Mouse (Mus musculus) spleen, postnatal 0 days (tissue): ENCODE measurements around the gene Clec2e. TPM values are rescaled to one million over a fixed set of nuclear protein-coding genes. Genes with fewer than 3 reads are reported as not detected.

ENCODE experiments used
- polyA plus RNA-seq: library from polyadenylated mRNA; unstranded; fragments of >200 nt; fragmentation: Nextera tagmentation; extraction: Ambion mirVana; gene quantifications from 2 replicates; pipeline ENCODE4 v1.2.1, GENCODE M21; 2015

The Clec2e gene
- not detected in 2 replicates for polyA plus RNA-seq

GRCm38 (mm10) chr6:129100794-129101193 is at the start of gene Clec2e:
Gene Clec2e (minus strand): TSS chr6:129100913.

GRCm38 (mm10) chr6:129045601-129046000 is 55.1 kb downstream of the Clec2e start, which contains the start of gene Klrb1f:
Gene Klrb1f (plus strand): TSS chr6:129045901.

Other genes with a start within 250 kb of the Clec2e start
- 0.72 and 1.2 TPM in 2 replicates for gene Clec2i, start 213.3 kb downstream of the Clec2e start, polyA plus RNA-seq
- 14.3 and 21.0 TPM in 2 replicates for gene BC035044, start 209.8 kb downstream of the Clec2e start, polyA plus RNA-seq
- 0.06 TPM in 1 of 2 replicates, not detected in the other for gene Clec2g, start 166.5 kb downstream of the Clec2e start, polyA plus RNA-seq
- gene Klrb1f, start 55.0 kb downstream of the Clec2e start, polyA plus RNA-seq: 1.3 and 1.7 TPM in 2 replicates
- gene Clec2d, start 79.7 kb upstream of the Clec2e start, polyA plus RNA-seq: 1.0 and 2.2 TPM in 2 replicates
- 2.4 and 4.1 TPM in 2 replicates for gene Cd69, start 174.5 kb upstream of the Clec2e start, polyA plus RNA-seq
- gene 4922502D21Rik, start 230.9 kb upstream of the Clec2e start, polyA plus RNA-seq: not detected in 2 replicates
- gene Clec12a, start 241.8 kb upstream of the Clec2e start, polyA plus RNA-seq: 23.3 and 29.6 TPM in 2 replicates